Mouse (Mus musculus) MEL (cell line): ENCODE results near the gene Ankrd28. TPM values are rescaled to one million over a fixed set of nuclear protein-coding genes. Genes with fewer than 3 reads are reported as not detected.

ENCODE experiments used
- DNase-seq: peaks from one replicate; pipeline ENCODE4 v3.0.0; 2011; ENCODE audit warnings: low read depth, low spot score
- H3K27ac ChIP-seq: 2 replicates; pipeline ENCODE4 v1.5.1; 2012; ENCODE audit warnings: low read depth, mild to moderate bottlenecking, control low read depth, low read length, moderate library complexity; ENCODE audit not compliant: control insufficient read depth
- H3K27me3 ChIP-seq, 2 experiments: fragments of 150-350 bp in 1 of 2; sonication (generic) in 1 of 2; 2 replicates each; pipeline ENCODE4 v1.6.1; 2012; ENCODE audit warnings: low read length in 2 of 2, mild to moderate bottlenecking in 2 of 2, improper control_type of control experiment in 1 of 2, moderate library complexity in 1 of 2; ENCODE audit not compliant: insufficient read depth in 2 of 2, control insufficient read depth in 1 of 2
- H3K36me3 ChIP-seq, 2 experiments: 2 replicates each; pipeline ENCODE4 v1.6.1; 2012 to 2014; ENCODE audit warnings: low read length in 2 of 2, improper control_type of control experiment in 1 of 2, inconsistent platforms in 1 of 2, mild to moderate bottlenecking in 1 of 2; ENCODE audit not compliant: insufficient read depth in 2 of 2, control insufficient read depth in 1 of 2
- H3K4me1 ChIP-seq, 2 experiments: fragments of 150-350 bp in 1 of 2; sonication (generic) in 1 of 2; 2 replicates each; pipeline ENCODE4 v1.6.1; 2012; ENCODE audit warnings: low read length in 2 of 2, improper control_type of control experiment in 1 of 2, mild to moderate bottlenecking in 1 of 2; ENCODE audit not compliant: insufficient read depth in 2 of 2, control insufficient read depth in 1 of 2
- H3K4me3 ChIP-seq, 2 experiments: fragments of 150-350 bp in 1 of 2; sonication (generic) in 1 of 2; 2 replicates each; pipeline ENCODE4 v1.5.1; 2012; ENCODE audit warnings: low read depth in 2 of 2, low read length in 2 of 2, mild to moderate bottlenecking in 2 of 2, moderate library complexity in 2 of 2, control low read depth in 1 of 2, improper control_type of control experiment in 1 of 2; ENCODE audit not compliant: control insufficient read depth in 1 of 2, insufficient read depth in 1 of 2
- H3K79me2 ChIP-seq: 2 replicates; pipeline ENCODE4 v1.6.1; 2012; ENCODE audit warnings: mild to moderate bottlenecking, low read length, moderate library complexity; ENCODE audit not compliant: control insufficient read depth, poor library complexity, insufficient read depth
- H3K9ac ChIP-seq: 2 replicates; pipeline ENCODE4 v1.6.1; 2012; ENCODE audit warnings: low read depth, mild to moderate bottlenecking, control low read depth, low read length, moderate library complexity; ENCODE audit not compliant: control insufficient read depth, poor library complexity, severe bottlenecking
- H3K9me3 ChIP-seq: fragments of 150-350 bp; sonication (generic); replicated peaks from 2 replicates; pipeline ENCODE4 v1.6.1; 2012; ENCODE audit warnings: mild to moderate bottlenecking, low read length, improper control_type of control experiment, moderate library complexity; ENCODE audit not compliant: insufficient read depth
- BHLHE40 ChIP-seq: IDR thresholded peaks from 2 replicates; pipeline ENCODE4 v1.6.1; 2012; ENCODE audit warnings: low read depth, mild to moderate bottlenecking, inconsistent platforms, low read length, improper control_type of control experiment, borderline replicate concordance
- CHD1 ChIP-seq: IDR thresholded peaks from 2 replicates; pipeline ENCODE4 v1.6.1; 2012; ENCODE audit warnings: low read depth, mild to moderate bottlenecking, inconsistent platforms, low read length, improper control_type of control experiment
- CTCF ChIP-seq, 3 experiments: IDR thresholded peaks in 2 of 3; conservative IDR thresholded peaks in 1 of 3; 2 replicates each; pipeline ENCODE4 v1.5.1; 2011 to 2012; ENCODE audit warnings: low read length in 3 of 3, low read depth in 2 of 3, mild to moderate bottlenecking in 2 of 3, improper control_type of control experiment in 1 of 3, inconsistent platforms in 1 of 3, mixed read lengths in 1 of 3, moderate library complexity in 1 of 3; ENCODE audit not compliant: control insufficient read depth in 1 of 3, insufficient read depth in 1 of 3, poor library complexity in 1 of 3, severe bottlenecking in 1 of 3
- E2F4 ChIP-seq: IDR thresholded peaks from 2 replicates; pipeline ENCODE4 v1.6.1; 2011; ENCODE audit warnings: low read depth, low read length, improper control_type of control experiment, borderline replicate concordance
- EP300 ChIP-seq, 2 experiments: IDR thresholded peaks; 2 replicates each; pipeline ENCODE4 v1.6.1; 2011; ENCODE audit warnings: improper control_type of control experiment in 2 of 2, low read length in 2 of 2, low read depth in 1 of 2, mild to moderate bottlenecking in 1 of 2
- GABPA ChIP-seq: IDR thresholded peaks from 2 replicates; pipeline ENCODE4 v1.6.1; 2012; ENCODE audit warnings: low read depth, mild to moderate bottlenecking, inconsistent platforms, low read length, improper control_type of control experiment, moderate library complexity
- JUND ChIP-seq: IDR thresholded peaks from 2 replicates; pipeline ENCODE4 v1.6.1; 2011; ENCODE audit warnings: low read depth, mild to moderate bottlenecking, improper control_type of control experiment, low read length
- MXI1 ChIP-seq: IDR thresholded peaks from 2 replicates; pipeline ENCODE4 v1.6.1; 2011; ENCODE audit warnings: mild to moderate bottlenecking, low read depth, low read length, improper control_type of control experiment
- MYB ChIP-seq: IDR thresholded peaks from 2 replicates; pipeline ENCODE4 v1.6.1; 2011; ENCODE audit warnings: mild to moderate bottlenecking, low read depth, low read length, improper control_type of control experiment
- MYC ChIP-seq: IDR thresholded peaks from 2 replicates; pipeline ENCODE4 v1.6.1; 2011; ENCODE audit warnings: low read depth, mild to moderate bottlenecking, low read length, improper control_type of control experiment, moderate library complexity
- NELFE ChIP-seq: IDR thresholded peaks from 2 replicates; pipeline ENCODE4 v1.6.1; 2011; ENCODE audit warnings: low read depth, low read length, improper control_type of control experiment
- NRF1 ChIP-seq: IDR thresholded peaks from 2 replicates; pipeline ENCODE4 v1.6.1; 2014; ENCODE audit warnings: low read depth, mild to moderate bottlenecking, inconsistent platforms, low read length, improper control_type of control experiment, moderate library complexity; ENCODE audit not compliant: poor library complexity, insufficient read depth, severe bottlenecking
- POLR2AphosphoS5 ChIP-seq: IDR thresholded peaks from 2 replicates; pipeline ENCODE4 v1.6.1; 2012; ENCODE audit warnings: low read depth, borderline replicate concordance, mild to moderate bottlenecking, inconsistent platforms, low read length, moderate library complexity, mixed read lengths
- RCOR1 ChIP-seq: IDR thresholded peaks from 2 replicates; pipeline ENCODE4 v1.6.1; 2012; ENCODE audit warnings: low read depth, mild to moderate bottlenecking, inconsistent platforms, low read length, improper control_type of control experiment
- SIN3A ChIP-seq: IDR thresholded peaks from 2 replicates; pipeline ENCODE4 v1.6.1; 2012; ENCODE audit warnings: low read length, improper control_type of control experiment, inconsistent platforms
- SMC3 ChIP-seq: IDR thresholded peaks from 2 replicates; pipeline ENCODE4 v1.6.1; 2011; ENCODE audit warnings: low read depth, low read length, improper control_type of control experiment
- TBP ChIP-seq: IDR thresholded peaks from 2 replicates; pipeline ENCODE4 v1.8.0; 2011; ENCODE audit warnings: low read depth, low read length, improper control_type of control experiment
- UBTF ChIP-seq: IDR thresholded peaks from 2 replicates; pipeline ENCODE4 v1.6.1; 2012; ENCODE audit warnings: low read depth, mild to moderate bottlenecking, inconsistent platforms, low read length, improper control_type of control experiment, moderate library complexity, borderline replicate concordance; ENCODE audit not compliant: insufficient read depth
- USF1 ChIP-seq: IDR thresholded peaks from 2 replicates; pipeline ENCODE4 v1.6.1; 2014; ENCODE audit warnings: low read depth, mild to moderate bottlenecking, inconsistent platforms, low read length, improper control_type of control experiment, moderate library complexity
- USF2 ChIP-seq, 2 experiments: IDR thresholded peaks; 2 replicates each; pipeline ENCODE4 v1.6.1; 2011 to 2012; ENCODE audit warnings: improper control_type of control experiment in 2 of 2, low read length in 2 of 2, borderline replicate concordance in 1 of 2, inconsistent platforms in 1 of 2, low read depth in 1 of 2, mild to moderate bottlenecking in 1 of 2; ENCODE audit not compliant: insufficient read depth in 1 of 2
- ZKSCAN1 ChIP-seq: IDR thresholded peaks from 2 replicates; pipeline ENCODE4 v1.6.1; 2012; ENCODE audit warnings: low read depth, mild to moderate bottlenecking, inconsistent platforms, low read length, improper control_type of control experiment, moderate library complexity
- ZNF384 ChIP-seq: IDR thresholded peaks from 2 replicates; pipeline ENCODE4 v1.6.1; 2012; ENCODE audit warnings: low read depth, mild to moderate bottlenecking, inconsistent platforms, low read length, improper control_type of control experiment
- polyA plus RNA-seq, 2 experiments: library from polyadenylated mRNA; stranded (reverse) in 1 of 2; unstranded in 1 of 2; fragments of >175 nt in 1 of 2; fragments of >200 nt in 1 of 2; gene quantifications; 2 replicates each; pipeline versions ENCODE4 v1.2.1 to v1.2.4; 2012; ENCODE audit warnings: low replicate concordance in 2 of 2, low read depth in 1 of 2; ENCODE audit not compliant: insufficient read length in 2 of 2, insufficient read depth in 1 of 2, missing spikeins in 1 of 2
- total RNA-seq: library from RNA; depleted of rRNA; stranded (reverse); fragments of 300-350 nt; gene quantifications from 2 replicates; pipeline ENCODE4 v1.2.3, GENCODE M21; 2012

The Ankrd28 gene
- total and polyA plus RNA-seq, 3 experiments: 32.5 to 41.2 (median 38.8) TPM

- peak overlapping the region; percentile 44; the same call in 1 of the 2 replicates for H3K27ac ChIP-seq
- no peaks in the 10 kb centered on the region for H3K79me2 ChIP-seq
- no peak overlapping the region for H3K4me3 ChIP-seq
- no peaks in the 10 kb centered on the region for H3K9me3 ChIP-seq
- no peak overlapping the region; the same call in 1 of the 2 replicates for H3K9ac ChIP-seq
- no peak for DNase-seq
- no peaks in the 10 kb centered on the region for H3K27me3 ChIP-seq
- peaks cover 0 to 21% of the 10 kb centered on the region in 2 experiments; a peak in 3 of 4 replicates for H3K36me3 ChIP-seq
- peaks cover 15 to 28% of the 10 kb centered on the region in 2 experiments for H3K4me1 ChIP-seq
- TF ChIP-seq TBP: no peak
- no peak for TF ChIP-seq ZNF384
- no peak for TF ChIP-seq USF1
- no peak for TF ChIP-seq USF2 (IDR thresholded peaks at IDR 0.05; ENCODE audit: borderline replicate concordance in 1 of 2, insufficient read depth in 1 of 2, low read depth in 1 of 2, low read length in 2 of 2)
- TF ChIP-seq JUND: no peak
- TF ChIP-seq MYC: no peak
- no peak for TF ChIP-seq POLR2AphosphoS5
- TF ChIP-seq NRF1: no peak
- no peak for TF ChIP-seq E2F4
- TF ChIP-seq MYB: no peak
- no peak for TF ChIP-seq CTCF (IDR thresholded peaks at IDR 0.05 in 2 of 3, conservative IDR thresholded peaks at IDR 0.05 in 1 of 3; ENCODE audit: control insufficient read depth in 1 of 3, insufficient read depth in 1 of 3, low read depth in 2 of 3, low read length in 3 of 3, poor library complexity in 1 of 3, severe bottlenecking in 1 of 3)
- no peak for TF ChIP-seq GABPA
- TF ChIP-seq SMC3: no peak
- TF ChIP-seq ZKSCAN1: no peak
Measured at GRCm38 (mm10) chr14:31669161-31669611, 161.3 kb downstream of the Ankrd28 start.

- Histone ChIP-seq H3K27ac (no peak overlapping the region), H3K36me3 (peaks cover 0 to 27% of the 10 kb centered on the region in 2 experiments; a peak in 3 of 4 replicates), H3K9ac (no peak overlapping the region), H3K79me2 (no peaks in the 10 kb centered on the region), H3K9me3 (no peaks in the 10 kb centered on the region)
- TF ChIP-seq NELFE (no peak), GABPA (no peak), POLR2AphosphoS5 (no peak), SIN3A (no peak), CTCF (IDR thresholded peaks at IDR 0.05 in 2 of 3, conservative IDR thresholded peaks at IDR 0.05 in 1 of 3; ENCODE audit: control insufficient read depth in 1 of 3, insufficient read depth in 1 of 3, low read depth in 2 of 3, low read length in 3 of 3, poor library complexity in 1 of 3, severe bottlenecking in 1 of 3) (no peak), UBTF (no peak), TBP (no peak), EP300 (IDR thresholded peaks at IDR 0.05; ENCODE audit: low read depth in 1 of 2, low read length in 2 of 2) (no peak), RCOR1 (no peak), BHLHE40 (no peak), ZKSCAN1 (no peak), SMC3 (no peak), CHD1 (no peak), USF2 (IDR thresholded peaks at IDR 0.05; ENCODE audit: borderline replicate concordance in 1 of 2, insufficient read depth in 1 of 2, low read depth in 1 of 2, low read length in 2 of 2) (no peak), MXI1 (no peak)
- TF ChIP-seq, all 39 proteins: peak for 0
- no peak overlapping the region for H3K4me3 ChIP-seq
- no peak for DNase-seq
- H3K4me1 ChIP-seq: peaks cover 19 to 36% of the 10 kb centered on the region in 2 experiments
- no peaks in the 10 kb centered on the region for H3K27me3 ChIP-seq
Measured at GRCm38 (mm10) chr14:31668326-31668725, 162.1 kb downstream of the Ankrd28 start.
